Mouse (Mus musculus): ENCODE results near the gene Ceacam16. TPM values are rescaled to one million over a fixed set of nuclear protein-coding genes. Genes with fewer than 3 reads are reported as not detected.
A peak's percentile ranks its signal among the peaks of the same experiment; 100 is the strongest.

Ceacam16 gene
- polyA plus RNA-seq, 1 experiment = 21.7 TPM

DNA sequence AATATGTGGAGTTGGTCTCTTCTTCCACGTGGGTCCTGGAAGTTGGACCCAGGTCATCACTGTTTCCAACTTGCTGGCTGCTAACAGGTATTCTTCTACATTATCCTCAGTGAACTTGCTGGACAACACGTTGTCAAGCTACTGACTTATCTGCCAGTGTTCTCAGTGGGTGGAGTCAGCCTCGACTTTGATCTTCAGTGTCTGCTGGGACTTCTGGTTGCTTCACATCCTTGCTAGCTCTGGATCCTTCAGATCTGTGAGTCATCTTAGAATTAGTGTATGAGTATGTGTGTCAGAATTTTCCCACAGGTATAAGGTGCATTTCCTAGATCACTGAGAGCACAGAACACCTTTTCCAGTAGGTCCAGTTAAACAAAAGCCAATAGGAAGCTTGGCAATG lies 24.3 kb downstream of the Ceacam16 start:
- TF ChIP-seq POLR2A (IDR thresholded peaks at IDR 0.05; ENCODE audit: low read depth, low read length) = no peak
- TF ChIP-seq CTCF (IDR thresholded peaks at IDR 0.05; ENCODE audit: extremely low read depth, insufficient read depth, insufficient read length, insufficient replicate concordance) = no peak
- no peak overlapping the region for H3K4me3 ChIP-seq (ENCODE audit: extremely low read depth, insufficient read depth, insufficient read length)
- 53% methylated on average over 3 of the region's 3 CpGs for WGBS
- no peak for DNase-seq (ENCODE audit: low read depth in 1 of 2, low spot score in 2 of 2)
- H3K36me3 ChIP-seq (ENCODE audit: control insufficient read depth, insufficient read depth, low read length) = no peaks in the 10 kb centered on the region
- peaks cover 5% of the 10 kb centered on the region; the same call in 1 of the 2 replicates for H3K4me1 ChIP-seq (ENCODE audit: control insufficient read depth, insufficient read depth, insufficient read length)
- H3K27ac ChIP-seq (ENCODE audit: insufficient read depth, low read length) = no peak overlapping the region
- no peaks in the 10 kb centered on the region for H3K27me3 ChIP-seq (ENCODE audit: control insufficient read depth, insufficient read depth, low read length)

DNA sequence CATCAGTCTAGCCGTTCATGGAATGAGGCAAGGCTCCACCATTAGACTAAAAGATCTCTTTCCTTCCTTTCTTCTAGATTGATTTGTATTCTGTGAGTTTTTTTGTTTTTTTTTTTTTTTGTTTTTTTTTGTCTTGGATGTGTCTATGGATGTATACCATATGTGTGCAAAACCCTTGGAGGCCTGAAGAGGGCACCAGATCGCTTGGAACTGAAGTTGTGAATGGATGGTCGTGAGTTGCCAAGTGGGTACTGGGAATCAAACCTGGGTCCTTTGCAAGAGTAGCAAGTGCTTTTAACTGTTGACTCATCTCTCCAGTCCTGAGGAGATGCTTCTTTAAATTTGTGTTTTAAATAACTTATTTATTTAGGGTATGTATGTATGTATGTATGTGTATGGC lies 27.0 kb downstream of the Ceacam16 start:
- DNase-seq (ENCODE audit: low read depth in 1 of 2, low spot score in 2 of 2) = no peak
- H3K27me3 ChIP-seq (ENCODE audit: control insufficient read depth, insufficient read depth, low read length) = no peaks in the 10 kb centered on the region
- no peak overlapping the region for H3K27ac ChIP-seq (ENCODE audit: insufficient read depth, low read length)
- TF ChIP-seq POLR2A (IDR thresholded peaks at IDR 0.05; ENCODE audit: low read depth, low read length) (no peak), CTCF (IDR thresholded peaks at IDR 0.05; ENCODE audit: extremely low read depth, insufficient read depth, insufficient read length, insufficient replicate concordance) (no peak)
- H3K4me1 ChIP-seq (ENCODE audit: control insufficient read depth, insufficient read depth, insufficient read length) = peaks cover 7% of the 10 kb centered on the region; the same call in 1 of the 2 replicates
- no peaks in the 10 kb centered on the region for H3K36me3 ChIP-seq (ENCODE audit: control insufficient read depth, insufficient read depth, low read length)
- no peak overlapping the region for H3K4me3 ChIP-seq (ENCODE audit: extremely low read depth, insufficient read depth, insufficient read length)
- 87% methylated on average over 3 of the region's 3 CpGs for WGBS

DNA sequence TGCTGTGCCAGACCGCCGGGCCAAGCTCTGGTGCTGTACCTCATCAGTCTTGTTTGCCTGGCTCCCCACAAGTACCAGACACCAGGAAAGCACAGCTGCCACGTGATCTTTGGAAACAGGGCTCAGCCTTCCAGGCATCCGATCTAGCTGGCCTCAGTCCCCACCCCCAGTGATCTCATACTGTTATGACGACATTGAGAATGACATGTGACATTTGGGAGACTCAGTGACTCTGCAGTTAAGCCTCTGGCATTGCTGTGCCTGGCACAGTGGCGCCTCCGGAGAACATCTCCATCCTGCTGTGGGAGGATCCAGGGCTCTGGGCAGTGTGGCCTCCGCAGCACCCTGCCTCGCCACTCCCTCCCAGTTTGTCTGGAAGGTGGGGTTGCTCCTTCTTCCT lies 29.3 kb downstream of the Ceacam16 start:
- Histone ChIP-seq H3K4me3 (ENCODE audit: extremely low read depth, insufficient read depth, insufficient read length) (no peak overlapping the region), H3K27me3 (ENCODE audit: control insufficient read depth, insufficient read depth, low read length) (no peaks in the 10 kb centered on the region), H3K27ac (ENCODE audit: insufficient read depth, low read length) (no peak overlapping the region), H3K36me3 (ENCODE audit: control insufficient read depth, insufficient read depth, low read length) (no peaks in the 10 kb centered on the region), H3K4me1 (ENCODE audit: control insufficient read depth, insufficient read depth, insufficient read length) (peaks cover 7% of the 10 kb centered on the region; the same call in 1 of the 2 replicates)
- no peak for TF ChIP-seq CTCF (IDR thresholded peaks at IDR 0.05; ENCODE audit: extremely low read depth, insufficient read depth, insufficient read length, insufficient replicate concordance)
- TF ChIP-seq POLR2A (IDR thresholded peaks at IDR 0.05; ENCODE audit: low read depth, low read length) = no peak
- DNase-seq (ENCODE audit: low read depth in 1 of 2, low spot score in 2 of 2) = no peak
- WGBS = 68% methylated on average over 9 of the region's 9 CpGs

DNA sequence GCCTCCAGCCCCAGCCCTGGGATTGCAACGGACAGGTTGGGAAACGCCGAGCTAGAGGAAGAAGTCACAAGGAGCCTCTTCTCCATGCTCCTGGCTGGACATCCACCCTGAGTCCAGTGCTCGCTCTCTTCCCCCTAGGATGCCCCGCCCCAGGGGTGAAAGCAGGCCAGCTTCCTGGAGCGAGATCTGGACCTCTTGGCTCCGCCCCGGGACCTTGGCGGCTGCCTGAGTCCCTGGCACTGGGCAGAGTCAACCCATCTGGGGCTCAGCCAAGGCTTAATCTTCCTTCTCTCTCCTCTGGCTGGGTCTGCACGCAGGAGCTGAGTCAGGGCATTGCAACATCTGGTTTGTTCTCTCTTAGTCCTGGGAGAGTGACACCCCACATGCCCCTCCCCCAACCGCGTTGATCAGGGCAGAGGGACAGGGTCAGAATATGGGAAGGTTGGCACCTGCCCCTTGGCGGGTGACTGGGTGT lies 30.4 kb downstream of the Ceacam16 start:
- no peaks in the 10 kb centered on the region for H3K27me3 ChIP-seq (ENCODE audit: control insufficient read depth, insufficient read depth, low read length)
- WGBS = 18% methylated on average over 13 of the region's 13 CpGs
- DNase-seq (ENCODE audit: low read depth in 1 of 2, low spot score in 2 of 2) = peak in 1 of 2 experiments; percentile 51
- H3K4me3 ChIP-seq (ENCODE audit: extremely low read depth, insufficient read depth, insufficient read length) = no peak overlapping the region
- H3K4me1 ChIP-seq (ENCODE audit: control insufficient read depth, insufficient read depth, insufficient read length) = peaks cover 7% of the 10 kb centered on the region; the same call in 1 of the 2 replicates
- no peak for TF ChIP-seq POLR2A (IDR thresholded peaks at IDR 0.05; ENCODE audit: low read depth, low read length)
- TF ChIP-seq CTCF (IDR thresholded peaks at IDR 0.05; ENCODE audit: extremely low read depth, insufficient read depth, insufficient read length, insufficient replicate concordance) = no peak
- H3K36me3 ChIP-seq (ENCODE audit: control insufficient read depth, insufficient read depth, low read length) = no peaks in the 10 kb centered on the region
- H3K27ac ChIP-seq (ENCODE audit: insufficient read depth, low read length) = no peak overlapping the region; the same call in 1 of the 2 replicates

DNA sequence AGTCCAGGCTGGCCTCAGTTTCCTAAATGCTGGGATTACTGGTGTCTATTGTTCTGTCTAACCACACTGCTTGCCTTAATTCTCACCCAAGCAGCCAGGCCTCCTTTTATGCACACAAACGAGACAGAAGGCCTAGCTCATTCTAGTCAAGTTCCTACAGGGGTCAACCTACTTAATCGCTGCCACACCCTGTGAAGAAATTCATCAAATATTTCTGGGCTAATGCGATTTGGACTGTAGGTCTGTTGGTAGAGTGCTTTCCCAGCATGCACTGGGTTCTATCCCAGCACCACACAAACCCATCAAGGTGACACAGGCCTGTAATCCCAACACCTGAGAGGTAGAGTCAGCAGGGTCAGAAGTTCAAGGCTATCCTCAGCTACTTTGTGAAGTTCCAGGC lies 31.4 kb downstream of the Ceacam16 start:
- no peaks in the 10 kb centered on the region for H3K27me3 ChIP-seq (ENCODE audit: control insufficient read depth, insufficient read depth, low read length)
- H3K36me3 ChIP-seq (ENCODE audit: control insufficient read depth, insufficient read depth, low read length) = no peaks in the 10 kb centered on the region
- no peak for TF ChIP-seq POLR2A (IDR thresholded peaks at IDR 0.05; ENCODE audit: low read depth, low read length)
- no peak for TF ChIP-seq CTCF (IDR thresholded peaks at IDR 0.05; ENCODE audit: extremely low read depth, insufficient read depth, insufficient read length, insufficient replicate concordance)
- H3K27ac ChIP-seq (ENCODE audit: insufficient read depth, low read length) = no peak overlapping the region
- 89% methylated on average over 3 of the region's 3 CpGs for WGBS
- H3K4me1 ChIP-seq (ENCODE audit: control insufficient read depth, insufficient read depth, insufficient read length) = peaks cover 12% of the 10 kb centered on the region; the same call in 1 of the 2 replicates
- H3K4me3 ChIP-seq (ENCODE audit: extremely low read depth, insufficient read depth, insufficient read length) = no peak overlapping the region
- DNase-seq (ENCODE audit: low read depth in 1 of 2, low spot score in 2 of 2) = no peak

DNA sequence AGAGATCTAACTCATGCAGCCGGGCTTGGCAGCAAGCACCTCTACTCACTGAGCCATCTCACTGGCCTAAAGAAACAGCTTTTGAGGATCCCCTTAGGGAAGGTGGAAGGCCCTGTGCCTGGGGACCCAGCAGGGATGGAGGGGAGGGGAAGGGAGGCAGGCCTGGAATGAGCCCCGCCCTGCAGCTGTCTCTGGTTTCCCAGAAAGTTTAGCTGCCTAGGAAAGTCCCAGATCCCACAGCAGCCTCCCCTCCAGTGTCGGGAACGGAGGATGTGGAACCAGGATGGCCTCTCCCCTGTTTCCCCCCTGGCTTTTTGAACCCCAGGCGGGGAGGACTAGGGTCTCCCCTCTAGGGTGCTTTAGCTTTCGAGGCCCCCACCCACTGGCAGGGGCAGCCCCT lies 34.3 kb downstream of the Ceacam16 start:
- no peaks in the 10 kb centered on the region for H3K27me3 ChIP-seq (ENCODE audit: control insufficient read depth, insufficient read depth, low read length)
- H3K4me1 ChIP-seq (ENCODE audit: control insufficient read depth, insufficient read depth, insufficient read length) = peaks cover 31% of the 10 kb centered on the region
- WGBS = 83% methylated on average over 6 of the region's 6 CpGs
- TF ChIP-seq POLR2A (IDR thresholded peaks at IDR 0.05; ENCODE audit: low read depth, low read length) = no peak
- no peak for TF ChIP-seq CTCF (IDR thresholded peaks at IDR 0.05; ENCODE audit: extremely low read depth, insufficient read depth, insufficient read length, insufficient replicate concordance)
- no peaks in the 10 kb centered on the region for H3K36me3 ChIP-seq (ENCODE audit: control insufficient read depth, insufficient read depth, low read length)
- no peak for DNase-seq (ENCODE audit: low read depth in 1 of 2, low spot score in 2 of 2)
- no peak overlapping the region for H3K4me3 ChIP-seq (ENCODE audit: extremely low read depth, insufficient read depth, insufficient read length)
- peak overlapping the region; percentile 26; the same call in 1 of the 2 replicates for H3K27ac ChIP-seq (ENCODE audit: insufficient read depth, low read length)

DNA sequence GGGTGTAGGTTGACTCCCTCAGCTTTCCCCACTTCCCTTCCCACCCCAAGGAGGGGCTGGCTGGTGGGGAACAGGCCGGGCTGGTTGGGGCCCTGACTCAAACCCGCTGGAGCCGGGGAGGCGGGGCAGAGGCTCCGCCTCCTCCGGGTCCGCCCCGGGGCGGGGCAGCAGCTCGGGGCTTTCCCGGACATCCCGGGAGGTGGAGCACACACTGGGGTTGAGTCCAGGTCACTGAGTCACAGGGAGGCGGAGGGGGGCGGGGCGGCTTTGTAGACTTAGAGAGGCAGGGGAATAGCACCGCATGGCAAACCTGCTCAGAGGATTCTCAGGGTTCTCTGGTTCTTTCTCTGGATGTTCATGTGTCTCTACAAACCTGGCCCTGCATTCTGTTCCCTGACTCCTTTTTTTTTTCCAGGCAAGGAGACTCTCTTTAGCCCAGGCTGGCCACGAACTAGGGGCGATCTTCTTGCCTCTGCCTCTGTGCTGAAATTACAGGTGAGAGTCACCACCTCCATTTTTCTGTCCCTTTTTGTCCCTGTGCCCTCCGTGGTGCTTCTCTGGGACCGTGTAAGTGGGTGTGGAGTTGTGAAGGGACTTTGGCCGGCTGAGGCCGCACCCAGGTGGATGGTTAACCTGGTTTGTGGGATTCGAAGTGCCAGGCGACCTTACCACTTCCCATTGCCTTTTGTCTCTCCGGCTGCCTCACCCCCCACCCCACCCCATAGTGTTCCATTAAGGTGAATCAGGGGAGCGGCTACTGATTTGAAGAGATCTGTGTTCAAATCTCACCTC lies 36.7 kb downstream of the Ceacam16 start:
- 22% methylated on average over 26 of the region's 26 CpGs for WGBS
- Histone ChIP-seq H3K36me3 (ENCODE audit: control insufficient read depth, insufficient read depth, low read length) (no peaks in the 10 kb centered on the region), H3K4me1 (ENCODE audit: control insufficient read depth, insufficient read depth, insufficient read length) (peaks cover 34% of the 10 kb centered on the region), H3K27me3 (ENCODE audit: control insufficient read depth, insufficient read depth, low read length) (no peaks in the 10 kb centered on the region), H3K27ac (ENCODE audit: insufficient read depth, low read length) (peak overlapping the region; percentile 81), H3K4me3 (ENCODE audit: extremely low read depth, insufficient read depth, insufficient read length) (peak overlapping the region; percentile 12; the same call in 1 of the 2 replicates)
- TF ChIP-seq POLR2A (IDR thresholded peaks at IDR 0.05; ENCODE audit: low read depth, low read length) (no peak), CTCF (IDR thresholded peaks at IDR 0.05; ENCODE audit: extremely low read depth, insufficient read depth, insufficient read length, insufficient replicate concordance) (no peak)
- peak; percentile 52 to 85 for DNase-seq (ENCODE audit: low read depth in 1 of 2, low spot score in 2 of 2)

Data from spleen, adult 2 months (tissue).